Mouse (Mus musculus) limb, embryonic 13.5 days (tissue): ENCODE results near the gene Arhgap31. TPM values are rescaled to one million over a fixed set of nuclear protein-coding genes. Genes with fewer than 3 reads are reported as not detected.
A peak's percentile ranks its signal among the peaks of the same experiment; 100 is the strongest.

Source experiments
- ATAC-seq: fragments of 200-750 bp; cut with Nextera tagmentation; 2 replicates; pipeline ENCODE4 v1.8.0; 2017; ENCODE audit warnings: low read depth, moderate number of reproducible peaks, moderate TSS enrichment; ENCODE audit not compliant: low FRiP score
- H3K27ac ChIP-seq: fragments of 300-500 bp; sonication (generic); 2 replicates; pipeline ENCODE4 v1.5.1; 2015; ENCODE audit warnings: inconsistent platforms, mild to moderate bottlenecking, moderate library complexity
- H3K27me3 ChIP-seq: fragments of 300-500 bp; sonication (generic); 2 replicates; pipeline ENCODE4 v1.6.1; 2015; ENCODE audit warnings: mild to moderate bottlenecking, inconsistent platforms
- H3K36me3 ChIP-seq: fragments of 300-500 bp; sonication (generic); 2 replicates; pipeline ENCODE4 v1.6.1; 2015; ENCODE audit warnings: inconsistent platforms, mild to moderate bottlenecking, moderate library complexity
- H3K4me1 ChIP-seq: fragments of 300-500 bp; sonication (generic); 2 replicates; pipeline ENCODE4 v1.6.1; 2015; ENCODE audit warnings: inconsistent platforms
- H3K4me2 ChIP-seq: fragments of 300-500 bp; sonication (generic); replicated peaks from 2 replicates; pipeline ENCODE4 v1.6.1; 2015; ENCODE audit warnings: inconsistent platforms, mild to moderate bottlenecking, moderate library complexity
- H3K4me3 ChIP-seq: fragments of 300-500 bp; sonication (generic); 2 replicates; pipeline ENCODE4 v1.5.1; 2015; ENCODE audit warnings: moderate library complexity, mild to moderate bottlenecking, inconsistent platforms
- H3K9ac ChIP-seq: fragments of 300-500 bp; sonication (generic); 2 replicates; pipeline ENCODE4 v1.6.1; 2015; ENCODE audit warnings: mild to moderate bottlenecking, inconsistent platforms
- H3K9me3 ChIP-seq: fragments of 300-500 bp; sonication (generic); 2 replicates; pipeline ENCODE4 v1.6.1; 2016; ENCODE audit warnings: inconsistent platforms
- WGBS: fragments of 180-500 bp; shearing (Covaris S2); methylation state at CpG from one replicate; pipeline ENCODE4 v1.1.7; 2015; 5-methylcytosine and 5-hydroxymethylcytosine counted together
- polyA plus RNA-seq: library from polyadenylated mRNA; unstranded; fragments of >200 nt; fragmentation: Nextera tagmentation; extraction: Ambion mirVana; gene quantifications from 2 replicates; pipeline ENCODE4 v1.2.1, GENCODE M21; 2015

Gene Arhgap31
- polyA plus RNA-seq, 1 experiment from 2014 or later, result 14.5 TPM

DNA sequence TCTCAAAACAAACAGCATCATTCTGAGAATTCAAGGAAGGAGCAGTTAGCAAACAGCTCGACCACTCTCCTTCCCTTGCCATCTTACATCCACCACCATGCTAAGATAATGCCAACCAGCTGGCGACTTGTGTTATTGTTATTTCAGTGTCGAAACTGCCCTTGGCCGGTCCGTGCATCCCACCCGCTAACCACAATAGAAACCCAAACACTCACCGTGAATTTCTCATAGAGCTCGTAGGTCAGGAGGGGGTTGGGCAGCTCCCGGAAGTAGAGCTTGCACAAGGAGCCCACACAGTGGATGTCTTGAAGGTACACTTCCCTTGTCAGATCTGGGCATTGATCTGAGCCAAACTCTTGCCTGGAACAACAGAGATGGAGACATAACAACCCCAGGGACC is 76.4 kb downstream of the Arhgap31 start:
- no peak overlapping the region for H3K9ac ChIP-seq
- no peak overlapping the region for H3K27ac ChIP-seq
- no peak for ATAC-seq
- 68% methylated on average over 9 of the region's 9 CpGs for WGBS
- no peak overlapping the region for H3K4me2 ChIP-seq
- H3K36me3 ChIP-seq, result peaks cover 11% of the 10 kb centered on the region
- no peaks in the 10 kb centered on the region for H3K9me3 ChIP-seq
- no peaks in the 10 kb centered on the region for H3K27me3 ChIP-seq
- H3K4me1 ChIP-seq, result peaks cover 7% of the 10 kb centered on the region; the same call in 1 of the 2 replicates
- no peak overlapping the region for H3K4me3 ChIP-seq

DNA sequence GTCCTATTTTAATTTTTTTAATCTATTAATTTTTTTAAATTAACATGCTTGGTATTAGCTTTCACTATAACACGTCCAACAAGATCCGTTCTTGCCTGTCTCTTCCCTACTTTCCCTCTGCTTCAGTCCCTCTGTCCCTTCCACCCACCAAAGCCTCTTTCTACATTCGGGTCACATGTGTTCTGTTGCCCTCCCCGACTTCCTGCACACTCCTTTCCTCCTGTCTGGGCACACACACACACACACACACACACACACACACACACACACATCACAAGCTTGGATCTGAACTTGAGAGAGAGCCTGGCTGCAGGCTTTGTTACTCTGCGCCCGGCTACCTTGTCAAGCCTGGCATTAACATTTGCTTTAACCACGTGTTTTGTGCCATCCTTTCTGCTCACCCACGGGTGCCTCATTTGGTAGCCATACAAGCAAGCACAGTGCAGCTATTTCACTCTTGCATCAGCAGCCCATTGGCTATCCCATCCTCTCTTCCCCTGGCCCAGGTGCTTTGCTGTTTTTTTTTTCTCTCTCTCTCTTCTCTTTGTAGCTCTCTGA is 77.2 kb downstream of the Arhgap31 start:
- Histone ChIP-seq H3K9me3 (no peaks in the 10 kb centered on the region), H3K4me3 (no peak overlapping the region), H3K9ac (no peak overlapping the region), H3K27me3 (no peaks in the 10 kb centered on the region), H3K27ac (no peak overlapping the region), H3K4me2 (no peak overlapping the region), H3K36me3 (peaks cover 11% of the 10 kb centered on the region), H3K4me1 (peaks cover 7% of the 10 kb centered on the region; the same call in 1 of the 2 replicates)
- 76% methylated on average over 8 of the region's 8 CpGs for WGBS
- no peak for ATAC-seq

DNA sequence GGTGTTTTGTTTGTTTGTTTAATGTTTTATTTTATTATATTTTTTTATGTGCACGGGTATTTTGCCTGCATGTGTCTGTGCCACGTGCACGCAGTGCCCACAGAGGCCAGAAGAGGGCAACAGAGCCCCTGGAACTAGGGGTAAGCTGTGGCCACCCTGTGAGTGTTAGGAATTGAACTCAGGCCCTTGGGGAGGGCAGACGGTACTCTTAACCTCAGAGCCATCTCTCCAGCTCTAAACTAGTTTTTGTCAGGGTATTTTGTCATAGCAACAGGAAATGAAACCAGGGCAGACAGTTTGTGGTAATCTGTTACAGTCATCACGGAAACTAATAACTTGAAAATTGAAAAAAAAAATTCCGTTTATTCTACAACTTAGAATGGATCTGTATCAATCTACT is 80.9 kb downstream of the Arhgap31 start:
- 64% methylated on average over 6 of the region's 6 CpGs for WGBS
- no peak overlapping the region for H3K4me3 ChIP-seq
- no peaks in the 10 kb centered on the region for H3K9me3 ChIP-seq
- H3K36me3 ChIP-seq, result peaks cover 4% of the 10 kb centered on the region
- H3K9ac ChIP-seq, result no peak overlapping the region
- H3K4me2 ChIP-seq, result no peak overlapping the region
- no peak overlapping the region for H3K27ac ChIP-seq
- no peaks in the 10 kb centered on the region for H3K27me3 ChIP-seq
- ATAC-seq, result no peak
- H3K4me1 ChIP-seq, result peaks cover 4% of the 10 kb centered on the region; the same call in 1 of the 2 replicates

DNA sequence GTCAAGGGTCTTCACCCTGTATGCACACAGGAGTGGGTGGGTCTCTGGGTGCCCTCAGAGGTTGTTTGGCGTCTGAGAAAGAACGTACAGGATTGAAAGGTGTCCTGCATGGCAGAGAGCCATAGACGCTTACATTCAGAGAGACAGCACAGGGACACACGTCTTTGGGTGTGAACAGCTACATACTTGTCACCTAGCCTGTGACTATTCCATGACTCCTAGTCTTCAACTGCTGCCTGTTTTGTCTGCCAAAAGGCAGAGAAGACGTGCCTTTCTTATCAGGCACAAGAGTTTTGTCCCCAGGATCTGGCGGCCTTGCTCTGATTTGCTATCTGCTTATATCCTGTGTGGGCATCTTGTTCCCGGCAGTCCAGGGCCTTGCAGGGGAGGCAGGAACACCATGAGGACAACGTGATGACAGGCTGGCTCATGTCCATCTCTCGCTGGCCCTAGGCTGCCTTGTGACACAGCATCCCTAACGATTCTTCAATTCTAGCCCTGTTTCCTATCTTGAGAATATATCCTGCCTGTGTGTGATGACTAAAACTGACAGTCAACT is 87.2 kb downstream of the Arhgap31 start:
- no peak overlapping the region for H3K27ac ChIP-seq
- H3K4me2 ChIP-seq, result no peak overlapping the region
- no peak overlapping the region for H3K9ac ChIP-seq
- peaks cover 8% of the 10 kb centered on the region; the same call in 1 of the 2 replicates for H3K36me3 ChIP-seq
- WGBS, result 82% methylated on average over 10 of the region's 10 CpGs
- H3K9me3 ChIP-seq, result no peaks in the 10 kb centered on the region
- peaks cover 3% of the 10 kb centered on the region; the same call in 1 of the 2 replicates for H3K4me1 ChIP-seq
- no peak for ATAC-seq
- no peaks in the 10 kb centered on the region for H3K27me3 ChIP-seq
- no peak overlapping the region for H3K4me3 ChIP-seq

DNA sequence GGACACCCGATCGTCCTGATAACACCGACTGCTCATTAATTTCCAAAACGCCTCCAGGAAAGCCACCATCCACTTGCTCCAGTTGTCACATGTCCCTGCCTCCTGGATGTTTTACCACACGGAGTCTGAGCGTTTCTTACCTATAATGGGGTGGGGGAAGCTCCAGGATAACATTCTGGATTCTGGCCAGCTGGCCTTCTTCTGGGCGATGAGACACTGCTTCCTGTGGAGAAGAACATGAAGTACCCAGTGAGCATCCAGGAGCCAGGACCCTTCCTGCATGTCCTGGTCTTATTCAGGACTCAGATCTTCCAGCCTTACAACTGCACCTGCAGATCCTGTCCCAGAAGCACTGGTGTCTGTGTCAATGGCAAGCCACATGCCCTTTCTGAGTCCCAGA is 87.7 kb downstream of the Arhgap31 start:
- Histone ChIP-seq H3K36me3 (peaks cover 13% of the 10 kb centered on the region; the same call in 1 of the 2 replicates), H3K4me2 (no peak overlapping the region)
- WGBS, result 85% methylated on average over 7 of the region's 7 CpGs

DNA sequence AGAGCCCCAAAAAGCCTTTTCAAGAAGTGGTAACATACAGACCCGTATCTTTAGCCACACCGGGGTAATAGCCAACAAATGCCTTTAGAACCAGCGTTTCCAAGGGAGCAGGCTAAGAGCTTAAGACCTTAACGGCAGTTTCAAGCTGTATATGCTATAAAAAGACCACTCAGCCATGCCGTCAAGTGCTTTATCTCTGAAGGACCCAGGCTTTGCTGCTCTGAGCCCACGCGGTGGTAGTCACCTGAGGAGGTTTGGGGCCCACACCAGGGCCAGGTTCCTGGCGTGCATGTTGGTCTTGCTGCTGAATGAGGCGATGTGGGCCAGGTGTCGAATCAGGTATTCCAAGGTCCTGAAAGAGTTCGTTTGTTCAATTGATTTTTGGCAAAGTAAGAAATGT is 88.8 kb downstream of the Arhgap31 start:
- H3K4me1 ChIP-seq, result peaks cover 3% of the 10 kb centered on the region; the same call in 1 of the 2 replicates
- H3K9me3 ChIP-seq, result no peaks in the 10 kb centered on the region
- H3K4me2 ChIP-seq, result no peak overlapping the region
- WGBS, result 74% methylated on average over 11 of the region's 11 CpGs
- no peaks in the 10 kb centered on the region for H3K27me3 ChIP-seq
- no peak overlapping the region for H3K9ac ChIP-seq
- peaks cover 15% of the 10 kb centered on the region; the same call in 1 of the 2 replicates for H3K36me3 ChIP-seq
- H3K27ac ChIP-seq, result no peak overlapping the region
- no peak overlapping the region for H3K4me3 ChIP-seq
- no peak for ATAC-seq

More for the DNA sequence above, 87.7 kb downstream of the Arhgap31 start:
- H3K9ac ChIP-seq, result no peak overlapping the region
- peaks cover 3% of the 10 kb centered on the region; the same call in 1 of the 2 replicates for H3K4me1 ChIP-seq
- H3K27me3 ChIP-seq, result no peaks in the 10 kb centered on the region
- no peaks in the 10 kb centered on the region for H3K9me3 ChIP-seq
- ATAC-seq, result no peak
- no peak overlapping the region for H3K27ac ChIP-seq
- no peak overlapping the region for H3K4me3 ChIP-seq

DNA sequence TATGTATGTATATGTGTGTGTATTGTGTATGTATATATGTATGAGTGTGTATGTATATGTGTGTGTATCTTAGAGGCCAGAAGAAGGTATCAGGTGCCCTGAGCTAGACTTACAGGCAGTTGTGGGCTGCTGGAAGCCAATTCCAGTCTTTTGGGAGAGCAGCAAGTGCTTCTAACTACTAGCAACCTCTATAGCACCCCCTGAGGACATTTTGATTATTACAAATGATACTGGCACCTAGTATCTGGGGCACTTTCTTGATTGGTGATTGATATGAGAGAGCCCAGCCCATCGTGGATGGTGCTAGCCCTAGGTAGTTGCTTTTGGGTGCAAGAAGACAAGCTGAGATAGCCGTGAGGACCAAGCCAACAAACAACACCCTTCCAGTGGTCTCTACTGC is 90.8 kb downstream of the Arhgap31 start:
- 74% methylated on average over 2 of the region's 2 CpGs for WGBS
- Histone ChIP-seq H3K36me3 (peaks cover 22% of the 10 kb centered on the region), H3K9ac (no peak overlapping the region), H3K4me3 (no peak overlapping the region), H3K9me3 (no peaks in the 10 kb centered on the region), H3K27me3 (no peaks in the 10 kb centered on the region), H3K4me1 (peaks cover 3% of the 10 kb centered on the region; the same call in 1 of the 2 replicates), H3K4me2 (no peak overlapping the region), H3K27ac (no peak overlapping the region)
- no peak for ATAC-seq

DNA sequence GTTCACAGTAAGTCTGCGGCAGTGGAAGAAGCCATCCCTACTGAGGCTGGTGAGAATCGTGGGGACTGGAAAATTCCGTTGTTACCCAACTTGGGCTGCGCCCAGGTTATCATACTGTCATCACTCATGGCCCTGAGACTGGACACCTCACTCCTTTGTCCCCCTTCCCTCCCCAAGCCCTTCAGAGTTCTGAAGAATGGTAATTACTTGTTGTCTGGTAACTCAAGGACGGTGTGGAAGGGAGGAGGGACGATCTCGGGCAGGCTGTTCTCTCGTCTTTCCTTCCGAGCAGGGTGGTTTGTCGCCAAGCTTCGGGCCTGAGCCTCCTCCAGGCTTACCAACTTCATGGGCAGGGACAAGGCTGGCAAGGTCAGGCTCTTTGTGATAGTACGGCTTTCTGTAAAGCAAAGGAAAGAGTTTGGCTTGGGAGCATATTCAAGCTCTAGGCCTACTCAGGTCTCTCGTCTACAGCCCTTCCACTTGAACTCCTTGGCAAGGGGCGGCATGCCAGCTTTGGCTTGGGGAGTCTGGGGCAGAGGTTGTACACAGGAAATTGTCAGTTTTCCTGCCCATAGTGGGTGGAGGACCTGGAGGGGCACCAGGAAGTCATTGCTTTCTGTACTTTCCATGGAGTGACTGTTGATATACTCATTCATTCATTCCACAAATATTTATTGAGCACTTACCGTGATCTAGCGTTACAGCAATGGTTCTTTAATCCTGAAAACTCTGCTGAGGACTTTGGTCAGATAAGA is 92.2 kb downstream of the Arhgap31 start:
- H3K4me3 ChIP-seq, result no peak overlapping the region
- WGBS, result 89% methylated on average over 16 of the region's 16 CpGs

DNA sequence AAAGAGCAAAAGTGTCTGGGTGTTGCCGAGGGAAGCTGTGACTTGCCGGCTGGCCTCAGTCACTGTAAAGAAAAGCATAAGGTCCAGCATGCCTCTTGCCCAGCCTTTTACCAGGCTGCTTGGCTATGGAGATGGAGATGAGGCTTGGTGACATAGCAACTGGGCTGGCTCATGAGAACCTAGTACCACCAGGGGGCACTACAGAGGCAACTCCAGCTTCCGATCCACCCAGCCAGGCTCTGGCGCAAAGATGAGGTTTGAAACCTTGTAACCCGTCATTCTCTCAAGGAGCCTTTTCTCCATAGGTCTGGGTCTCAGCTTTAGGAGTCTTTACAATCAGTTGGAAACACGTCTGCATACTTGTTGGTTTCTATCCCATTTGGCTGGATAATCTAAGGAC is 94.0 kb downstream of the Arhgap31 start:
- no peak; the same call in 1 of the 2 replicates for ATAC-seq
- no peaks in the 10 kb centered on the region for H3K9me3 ChIP-seq
- H3K27me3 ChIP-seq, result no peaks in the 10 kb centered on the region
- no peak overlapping the region for H3K27ac ChIP-seq
- H3K4me1 ChIP-seq, result peaks cover 3% of the 10 kb centered on the region; the same call in 1 of the 2 replicates
- H3K9ac ChIP-seq, result no peak overlapping the region
- H3K4me2 ChIP-seq, result no peak overlapping the region
- 21% methylated on average over 6 of the region's 6 CpGs for WGBS
- no peak overlapping the region for H3K4me3 ChIP-seq
- peaks cover 17% of the 10 kb centered on the region for H3K36me3 ChIP-seq

More for the DNA sequence above, 92.2 kb downstream of the Arhgap31 start:
- Histone ChIP-seq H3K36me3 (peaks cover 22% of the 10 kb centered on the region), H3K27ac (no peak overlapping the region), H3K4me1 (peaks cover 3% of the 10 kb centered on the region; the same call in 1 of the 2 replicates), H3K27me3 (no peaks in the 10 kb centered on the region), H3K9me3 (no peaks in the 10 kb centered on the region), H3K4me2 (no peak overlapping the region), H3K9ac (no peak overlapping the region)
- ATAC-seq, result no peak

DNA sequence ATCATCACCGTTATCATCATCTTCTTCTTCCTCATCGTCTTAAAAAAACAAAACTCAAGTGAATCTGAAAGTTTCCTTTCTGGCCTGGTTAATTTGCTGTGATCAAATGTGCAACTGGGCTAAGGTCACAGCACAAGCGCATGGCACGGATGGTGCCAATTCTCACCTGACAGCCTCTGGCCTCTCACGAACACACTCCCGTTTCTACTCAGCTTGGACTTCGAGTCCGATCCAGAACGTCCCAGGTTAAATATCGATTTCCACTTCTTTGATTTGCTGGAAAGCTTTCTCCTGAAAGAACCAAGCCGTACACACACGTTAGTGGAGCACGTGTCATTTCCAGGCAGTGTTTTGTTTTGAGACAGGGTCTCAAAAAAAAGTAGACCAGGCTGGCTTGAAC is 95.1 kb downstream of the Arhgap31 start:
- WGBS, result 94% methylated on average over 13 of the region's 13 CpGs
- Histone ChIP-seq H3K27ac (no peak overlapping the region), H3K9ac (no peak overlapping the region), H3K27me3 (no peaks in the 10 kb centered on the region), H3K9me3 (no peaks in the 10 kb centered on the region), H3K36me3 (peaks cover 16% of the 10 kb centered on the region), H3K4me3 (no peak overlapping the region), H3K4me1 (peaks cover 11% of the 10 kb centered on the region), H3K4me2 (no peak overlapping the region)
- ATAC-seq, result no peak

DNA sequence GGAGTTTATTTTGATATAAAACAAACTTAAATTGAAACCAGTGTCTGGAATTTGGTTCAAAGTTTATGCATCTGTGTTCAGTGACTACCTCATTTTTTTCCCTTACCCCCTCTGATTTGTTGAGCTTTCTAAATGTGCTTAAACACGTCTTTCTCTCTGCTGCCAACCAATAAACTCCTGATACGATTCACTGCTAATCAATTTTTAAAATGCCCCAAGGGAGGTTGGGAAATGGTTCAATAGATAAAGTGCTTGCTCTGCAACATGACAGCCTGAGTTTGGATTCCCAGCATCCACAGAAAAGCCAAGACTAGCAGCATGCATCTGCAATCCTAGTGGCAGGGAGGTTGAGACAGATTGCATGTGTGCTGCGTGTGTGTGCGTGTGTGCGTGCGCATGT is 99.4 kb downstream of the Arhgap31 start:
- Histone ChIP-seq H3K9ac (no peak overlapping the region), H3K4me2 (no peak overlapping the region), H3K9me3 (peaks cover 5% of the 10 kb centered on the region; the same call in 1 of the 2 replicates), H3K4me1 (peaks cover 20% of the 10 kb centered on the region), H3K4me3 (no peak overlapping the region), H3K27me3 (no peaks in the 10 kb centered on the region), H3K27ac (no peak overlapping the region; the same call in 1 of the 2 replicates), H3K36me3 (peaks cover 33% of the 10 kb centered on the region)
- ATAC-seq, result no peak
- 75% methylated on average over 6 of the region's 6 CpGs for WGBS

DNA sequence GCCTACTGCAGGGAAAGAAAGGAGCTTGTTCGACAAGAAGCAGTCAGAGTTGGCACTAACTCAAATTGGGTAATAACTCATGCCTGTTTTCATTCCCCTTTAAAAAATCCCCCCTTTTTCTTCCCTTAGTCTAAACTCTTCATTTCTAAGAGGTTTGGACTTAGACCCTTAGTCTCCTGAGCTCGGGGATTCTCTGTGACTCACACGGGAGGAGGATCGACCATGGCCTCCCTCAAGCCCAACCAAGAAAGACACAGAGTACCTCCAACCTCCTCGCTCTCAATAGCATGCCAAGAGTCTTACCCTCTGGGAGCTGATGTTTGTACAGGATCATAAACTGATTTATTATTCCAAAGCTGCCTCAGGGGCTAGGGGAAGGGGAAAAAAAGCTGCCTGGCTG is 100.4 kb downstream of the Arhgap31 start:
- 48% methylated on average over 5 of the region's 5 CpGs for WGBS
- H3K9me3 ChIP-seq, result peaks cover 5% of the 10 kb centered on the region; the same call in 1 of the 2 replicates
- no peaks in the 10 kb centered on the region for H3K27me3 ChIP-seq
- H3K4me2 ChIP-seq, result no peak overlapping the region
- no peak overlapping the region for H3K9ac ChIP-seq
- peak overlapping the region; percentile 28; the same call in 1 of the 2 replicates for H3K27ac ChIP-seq
- H3K4me3 ChIP-seq, result no peak overlapping the region
- H3K36me3 ChIP-seq, result peaks cover 35% of the 10 kb centered on the region
- no peak; the same call in 1 of the 2 replicates for ATAC-seq
- H3K4me1 ChIP-seq, result peaks cover 20% of the 10 kb centered on the region
